ENCODE assay signal across 1 mouse cellular context in the genomic region with DNA sequence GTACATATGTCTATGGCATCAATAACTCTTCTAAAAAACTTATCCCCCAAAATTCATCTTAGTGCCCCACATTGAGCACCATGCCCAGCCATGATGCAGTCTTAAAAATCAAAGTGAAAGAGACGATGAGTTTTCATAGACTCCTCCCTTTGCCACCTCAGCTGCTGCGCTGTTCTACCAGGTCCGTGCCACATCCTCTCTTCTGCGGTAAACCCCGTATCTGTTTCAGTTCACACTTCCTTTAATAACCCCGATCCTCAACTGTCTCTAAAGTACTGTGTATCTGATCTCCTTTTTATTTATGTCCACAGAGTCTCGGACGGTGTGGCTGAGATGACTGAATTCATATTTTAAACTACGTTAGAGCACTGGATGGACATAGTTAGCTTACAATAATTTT.
A peak's percentile ranks its signal among the peaks of the same experiment; 100 is the strongest.
TF ChIP-seq lines count a peak whose summit lies in the region.

No protein-coding gene starts in this region.

TF ChIP-seq in MEL, 35 proteins besides CTCF, POLR2A, EP300 and RAD21 (continued from another document):
- TF ChIP-seq ELF1 (IDR thresholded peaks at IDR 0.05; ENCODE audit: low read depth, low read length): no peak
- peak; percentile 95 for TF ChIP-seq RCOR1 (IDR thresholded peaks at IDR 0.05; ENCODE audit: low read depth, low read length)
- no peak for TF ChIP-seq USF2 (IDR thresholded peaks at IDR 0.05; ENCODE audit: borderline replicate concordance in 1 of 2, insufficient read depth in 1 of 2, low read depth in 1 of 2, low read length in 2 of 2)
- no peak for TF ChIP-seq POLR2AphosphoS2 (IDR thresholded peaks at IDR 0.05; ENCODE audit: low read length)
- no peak for TF ChIP-seq KAT2A (conservative IDR thresholded peaks at IDR 0.05; ENCODE audit: low read depth, low read length)
- TF ChIP-seq NELFE (IDR thresholded peaks at IDR 0.05; ENCODE audit: low read depth, low read length): no peak; the same call in 1 of the 2 replicates
- TF ChIP-seq GATA1 (IDR thresholded peaks at IDR 0.05; ENCODE audit: low read depth, low read length): peak; percentile 84
- TF ChIP-seq MAFK (IDR thresholded peaks at IDR 0.05; ENCODE audit: borderline replicate concordance, low read depth, low read length): peak; percentile 52; the same call in 1 of the 2 replicates
- no peak for TF ChIP-seq ZKSCAN1 (IDR thresholded peaks at IDR 0.05; ENCODE audit: low read depth, low read length)
- TF ChIP-seq MYB (IDR thresholded peaks at IDR 0.05; ENCODE audit: low read depth, low read length): peak; percentile 91
- no peak for TF ChIP-seq JUND (IDR thresholded peaks at IDR 0.05; ENCODE audit: low read depth, low read length)
- no peak for TF ChIP-seq ZNF384 (IDR thresholded peaks at IDR 0.05; ENCODE audit: low read depth, low read length)
- TF ChIP-seq GABPA (IDR thresholded peaks at IDR 0.05; ENCODE audit: low read depth, low read length): no peak
- TF ChIP-seq TCF12 (IDR thresholded peaks at IDR 0.05; ENCODE audit: low read depth, low read length): peak; percentile 93
- no peak for TF ChIP-seq UBTF (IDR thresholded peaks at IDR 0.05; ENCODE audit: borderline replicate concordance, insufficient read depth, low read depth, low read length)
- peak; percentile 54; the same call in 1 of the 2 replicates for TF ChIP-seq BHLHE40 (IDR thresholded peaks at IDR 0.05; ENCODE audit: borderline replicate concordance, low read depth, low read length)
- TF ChIP-seq CHD2 (IDR thresholded peaks at IDR 0.05; ENCODE audit: low read length): no peak
- TF ChIP-seq MEF2A (IDR thresholded peaks at IDR 0.05; ENCODE audit: extremely low read depth, insufficient replicate concordance, low read depth, low read length, poor library complexity, severe bottlenecking): no peak
- peak; percentile 70; the same call in 1 of the 2 replicates for TF ChIP-seq MAZ (IDR thresholded peaks at IDR 0.05; ENCODE audit: low read depth, low read length)
- TF ChIP-seq ZC3H11A (IDR thresholded peaks at IDR 0.05; ENCODE audit: low read depth, low read length): no peak
- no peak; the same call in 1 of the 2 replicates for TF ChIP-seq MXI1 (IDR thresholded peaks at IDR 0.05; ENCODE audit: low read depth, low read length)
- TF ChIP-seq NRF1 (IDR thresholded peaks at IDR 0.05; ENCODE audit: insufficient read depth, low read depth, low read length, poor library complexity, severe bottlenecking): no peak
- peak; percentile 37; the same call in 1 of the 2 replicates for TF ChIP-seq TBP (IDR thresholded peaks at IDR 0.05; ENCODE audit: low read depth, low read length)
- no peak for TF ChIP-seq POLR2AphosphoS5 (IDR thresholded peaks at IDR 0.05; ENCODE audit: borderline replicate concordance, low read depth, low read length)
